Mouse (Mus musculus) monocyte, adult 5-6 weeks (primary cell): ENCODE measurements around the gene Rrp12. TPM values are rescaled to one million over a fixed set of nuclear protein-coding genes. Genes with fewer than 3 reads are reported as not detected.
A peak's percentile ranks its signal among the peaks of the same experiment; 100 is the strongest.

Experiments
- ATAC-seq: fragments of 153-309, 156-312 bp; replicated peaks from 2 replicates; pipeline ENCODE4 v1.8.0; 2017; ENCODE audit warnings: mild to moderate bottlenecking; ENCODE audit not compliant: low TSS enrichment, insufficient number of reproducible peaks, severe bottlenecking, poor library complexity, low FRiP score
- total RNA-seq: library from RNA; stranded (forward); fragments of 200-1000, 200-491, 200-594 nt; gene quantifications from 3 replicates; pipeline ENCODE4 v1.2.3, GENCODE M21; 2017

Rrp12 gene
- total RNA-seq, 1 experiment from 2014 or later, result 7.7 TPM

GRCm38 (mm10) chr19:41835816-41836215 lies 60.2 kb downstream of the Rrp12 start:
- no peak for ATAC-seq

- ATAC-seq, result no peak
Measured at GRCm38 (mm10) chr19:41835407-41835806, 60.6 kb downstream of the Rrp12 start.

- no peak for ATAC-seq
Measured at GRCm38 (mm10) chr19:41832501-41833201, 63.3 kb downstream of the Rrp12 start.

GRCm38 (mm10) chr19:41831718-41832391 lies 64.1 kb downstream of the Rrp12 start:
- no peak for ATAC-seq

GRCm38 (mm10) chr19:41831101-41831570 lies 64.8 kb downstream of the Rrp12 start:
- no peak for ATAC-seq

GRCm38 (mm10) chr19:41830106-41831031 lies 65.6 kb downstream of the Rrp12 start:
- ATAC-seq, result peak; percentile 78

GRCm38 (mm10) chr19:41829381-41830105 lies 66.4 kb downstream of the Rrp12 start, which contains the start of gene Frat1:
Frat1 (plus strand) TSS chr19:41829970.
- peak; percentile 88 for ATAC-seq

GRCm38 (mm10) chr19:41828941-41829340 lies 67.0 kb downstream of the Rrp12 start:
- ATAC-seq, result no peak

- no peak for ATAC-seq
Measured at GRCm38 (mm10) chr19:41826529-41826928, 69.4 kb downstream of the Rrp12 start.

GRCm38 (mm10) chr19:41824950-41825349 lies 71.0 kb downstream of the Rrp12 start:
- no peak for ATAC-seq

- no peak for ATAC-seq
Measured at GRCm38 (mm10) chr19:41822589-41822988, 73.4 kb downstream of the Rrp12 start.

GRCm38 (mm10) chr19:41821436-41821835 lies 74.5 kb downstream of the Rrp12 start:
- no peak for ATAC-seq

GRCm38 (mm10) chr19:41818749-41819148 lies 77.2 kb downstream of the Rrp12 start:
- ATAC-seq, result no peak

GRCm38 (mm10) chr19:41817325-41817724 lies 78.6 kb downstream of the Rrp12 start:
- no peak for ATAC-seq

GRCm38 (mm10) chr19:41816915-41817314 lies 79.1 kb downstream of the Rrp12 start:
- no peak for ATAC-seq

- ATAC-seq, result no peak
Measured at GRCm38 (mm10) chr19:41816410-41816809, 79.6 kb downstream of the Rrp12 start.

GRCm38 (mm10) chr19:41813374-41813773 lies 82.6 kb downstream of the Rrp12 start:
- ATAC-seq, result no peak
